Mouse (Mus musculus) midbrain, embryonic 16.5 days (tissue): Measurements from ENCODE around the gene Lrig3. TPM values are rescaled to one million over a fixed set of nuclear protein-coding genes. Genes with fewer than 3 reads are reported as not detected.

Experiments used
- ATAC-seq: fragments of 200-750 bp; cut with Nextera tagmentation; 2 replicates; pipeline ENCODE4 v1.8.0; 2017; ENCODE audit warnings: moderate TSS enrichment
- H3K27ac ChIP-seq: fragments of 300-500 bp; sonication (generic); 2 replicates; pipeline ENCODE4 v1.5.1; 2014; ENCODE audit warnings: mild to moderate bottlenecking, low read length, mixed read lengths
- H3K27me3 ChIP-seq: fragments of 300-500 bp; sonication (generic); 2 replicates; pipeline ENCODE4 v1.6.1; 2014; ENCODE audit warnings: low read depth, low read length, mixed read lengths; ENCODE audit not compliant: control insufficient read depth, insufficient read depth
- H3K36me3 ChIP-seq: fragments of 300-500 bp; sonication (generic); 2 replicates; pipeline ENCODE4 v1.6.1; 2014; ENCODE audit warnings: mild to moderate bottlenecking, low read length, moderate library complexity, mixed read lengths; ENCODE audit not compliant: control insufficient read depth, insufficient read depth
- H3K4me1 ChIP-seq: fragments of 300-500 bp; sonication (generic); 2 replicates; pipeline ENCODE4 v1.6.1; 2014; ENCODE audit warnings: mild to moderate bottlenecking, low read length, mixed read lengths; ENCODE audit not compliant: control insufficient read depth, insufficient read depth
- H3K4me2 ChIP-seq: fragments of 300-500 bp; sonication (generic); 2 replicates; pipeline ENCODE4 v1.6.1; 2014; ENCODE audit warnings: mild to moderate bottlenecking, low read length, mixed read lengths
- H3K4me3 ChIP-seq: fragments of 300-500 bp; sonication (generic); 2 replicates; pipeline ENCODE4 v1.5.1; 2014; ENCODE audit warnings: low read depth, mild to moderate bottlenecking, low read length, moderate library complexity, mixed read lengths
- H3K9ac ChIP-seq: fragments of 300-500 bp; sonication (generic); 2 replicates; pipeline ENCODE4 v1.6.1; 2014; ENCODE audit warnings: low read depth, low read length, mixed read lengths
- H3K9me3 ChIP-seq: fragments of 300-500 bp; sonication (generic); replicated peaks from 2 replicates; pipeline ENCODE4 v1.6.1; 2014; ENCODE audit warnings: mild to moderate bottlenecking, low read length, mixed read lengths; ENCODE audit not compliant: control insufficient read depth, poor library complexity, severe bottlenecking
- WGBS: fragments of 180-500 bp; shearing (Covaris S2); extraction: QIAGEN DNeasy Blood & Tissue Kit; methylation state at CpG from one replicate; pipeline ENCODE4 v1.1.7; 2014; 5-methylcytosine and 5-hydroxymethylcytosine counted together
- polyA plus RNA-seq: library from polyadenylated mRNA; unstranded; fragments of >200 nt; fragmentation: Nextera tagmentation; extraction: Ambion mirVana; gene quantifications from 2 replicates; pipeline ENCODE4 v1.2.1, GENCODE M21; 2015

Lrig3 gene
- polyA plus RNA-seq, 1 experiment from 2014 or later: 2.9 TPM

DNA sequence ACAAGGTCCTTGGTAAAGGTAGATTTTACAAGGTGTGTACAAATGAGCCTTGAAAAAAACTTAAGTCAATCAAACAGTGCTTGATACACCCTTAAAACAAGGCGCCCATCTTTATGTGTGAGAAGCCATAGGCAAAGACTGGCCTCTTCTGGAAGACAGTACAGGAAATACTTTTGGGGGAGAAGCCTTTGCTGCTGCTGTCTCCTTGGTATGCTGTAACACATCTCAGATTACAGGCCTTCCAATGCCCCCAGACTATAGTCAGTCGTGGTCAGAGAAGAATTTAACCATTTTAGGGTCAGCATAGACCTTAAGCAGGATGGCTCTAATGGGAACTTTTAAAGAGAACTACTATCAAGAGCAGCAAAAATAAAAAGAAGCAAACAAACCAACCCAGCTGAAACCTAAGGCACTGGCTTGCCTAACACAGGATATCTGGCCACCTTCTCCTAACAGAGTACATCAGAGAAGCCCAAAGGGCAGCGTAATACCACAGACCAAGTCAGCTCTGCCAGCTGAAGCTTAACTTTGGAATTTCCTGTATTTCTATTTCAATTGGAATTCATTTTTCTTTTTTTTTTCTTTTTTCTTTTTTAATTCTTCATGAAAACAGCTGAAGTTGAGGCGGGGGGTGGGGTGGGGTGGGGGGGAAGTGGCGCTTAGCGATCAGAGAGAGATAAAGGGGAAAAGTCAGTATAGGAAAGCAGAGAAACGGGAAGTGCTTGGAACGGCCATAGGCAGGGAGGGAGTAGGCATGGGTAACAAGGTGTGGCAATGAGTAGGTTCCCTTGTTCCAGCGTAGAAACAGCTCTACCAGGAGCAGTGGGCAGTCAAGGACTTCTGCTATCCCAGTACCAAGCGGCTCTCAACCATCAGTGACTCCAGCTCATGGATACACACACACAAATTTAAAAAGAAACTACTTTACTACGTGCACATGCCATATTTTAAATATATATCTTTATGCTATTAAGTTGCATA is 28.2 kb upstream of the Lrig3 start:
- H3K27ac ChIP-seq: no peak overlapping the region
- no peaks in the 10 kb centered on the region for H3K27me3 ChIP-seq
- no peaks in the 10 kb centered on the region for H3K9me3 ChIP-seq
- peaks cover 5% of the 10 kb centered on the region; the same call in 1 of the 2 replicates for H3K4me1 ChIP-seq
- H3K4me3 ChIP-seq: no peak overlapping the region
- no peak overlapping the region for H3K4me2 ChIP-seq
- 81% methylated on average over 11 of the region's 11 CpGs for WGBS
- no peak for ATAC-seq
- H3K36me3 ChIP-seq: no peaks in the 10 kb centered on the region
- no peak overlapping the region for H3K9ac ChIP-seq

DNA sequence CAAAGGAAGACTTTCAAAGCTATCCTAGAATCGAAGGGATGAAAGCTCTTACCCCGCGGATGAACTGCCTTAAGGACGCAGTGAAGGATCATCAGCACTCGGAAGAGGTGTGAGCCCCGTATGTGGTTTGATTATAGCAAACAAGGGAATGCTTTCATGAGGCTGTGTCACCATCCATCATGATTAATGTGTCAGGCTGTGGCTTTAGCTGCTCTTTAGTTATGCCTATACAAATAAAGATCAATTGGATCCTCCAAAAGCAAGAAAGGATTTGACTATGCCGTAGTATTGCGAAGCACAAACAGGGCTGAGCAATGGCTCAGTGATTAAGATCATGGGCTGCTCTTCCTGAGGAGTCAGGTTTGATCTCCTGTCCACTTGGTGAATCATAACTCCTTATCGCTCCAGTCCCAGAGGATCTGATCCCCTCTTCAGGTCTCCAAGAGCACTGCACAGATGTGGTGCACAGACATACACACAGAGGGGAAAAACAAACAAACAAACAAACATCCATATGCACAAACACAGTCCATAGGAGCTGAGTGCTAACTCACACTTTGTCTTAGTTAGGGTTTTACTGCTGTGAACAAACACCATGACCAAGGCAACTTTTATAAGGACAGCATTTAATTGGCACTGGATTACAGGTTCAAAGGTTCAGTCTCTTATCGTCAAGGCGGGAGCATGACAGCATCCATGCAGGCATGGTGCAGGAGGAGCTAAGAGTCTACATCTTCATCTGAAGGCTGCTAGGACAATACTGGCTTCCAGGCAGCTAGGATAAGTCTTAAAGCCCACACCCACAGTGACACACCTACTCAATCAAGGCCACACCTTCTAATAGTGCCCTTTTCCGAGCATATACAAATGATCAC is 27.2 kb upstream of the Lrig3 start:
- whole genome bisulfite sequencing: 89% methylated on average over 12 of the region's 12 CpGs
- no peak for ATAC-seq
- no peaks in the 10 kb centered on the region for H3K36me3 ChIP-seq
- no peaks in the 10 kb centered on the region for H3K9me3 ChIP-seq
- no peak overlapping the region for H3K27ac ChIP-seq
- H3K4me2 ChIP-seq: no peak overlapping the region
- H3K4me1 ChIP-seq: peaks cover 9% of the 10 kb centered on the region
- no peaks in the 10 kb centered on the region for H3K27me3 ChIP-seq
- no peak overlapping the region for H3K4me3 ChIP-seq
- no peak overlapping the region for H3K9ac ChIP-seq

DNA sequence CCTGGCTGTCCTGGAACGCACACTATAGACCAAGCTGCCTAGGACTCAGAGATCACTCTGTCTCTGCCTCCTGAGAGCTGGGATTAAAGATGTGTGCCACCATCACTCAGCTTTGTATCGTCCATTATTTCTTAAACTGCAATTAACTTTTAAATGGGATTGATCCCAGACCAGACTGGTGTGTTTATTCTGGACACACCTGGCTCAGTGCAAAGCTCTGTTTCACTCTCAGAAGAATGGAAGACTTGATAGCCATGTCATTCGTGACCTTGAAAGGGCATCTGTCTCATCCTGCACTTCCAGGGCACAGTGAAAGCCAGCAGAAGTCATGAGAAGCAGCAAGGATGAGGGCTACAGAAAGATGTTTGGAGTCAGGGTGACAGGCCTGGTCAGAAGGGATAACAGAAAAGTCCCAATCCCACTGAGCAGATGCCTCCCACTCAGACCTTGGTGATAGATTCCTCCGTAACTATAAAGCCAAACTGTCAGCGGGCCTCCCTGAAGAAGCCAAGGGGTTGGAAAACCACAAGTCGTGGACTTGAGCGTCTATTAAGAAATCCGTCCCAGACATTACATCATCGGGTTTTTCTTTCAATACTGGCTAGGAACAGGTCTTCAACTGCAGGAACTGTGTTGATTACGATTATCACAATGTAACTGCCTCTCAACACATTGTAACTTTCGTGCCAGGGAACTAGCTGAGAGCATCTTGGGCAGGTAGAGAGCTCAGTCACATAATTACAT is 25.5 kb upstream of the Lrig3 start:
- Histone ChIP-seq H3K9ac (no peak overlapping the region), H3K27ac (no peak overlapping the region), H3K9me3 (no peaks in the 10 kb centered on the region), H3K27me3 (no peaks in the 10 kb centered on the region), H3K4me3 (no peak overlapping the region), H3K4me1 (peaks cover 9% of the 10 kb centered on the region), H3K4me2 (no peak overlapping the region), H3K36me3 (no peaks in the 10 kb centered on the region)
- no peak for ATAC-seq
- WGBS: 75% methylated on average over 11 of the region's 11 CpGs

DNA sequence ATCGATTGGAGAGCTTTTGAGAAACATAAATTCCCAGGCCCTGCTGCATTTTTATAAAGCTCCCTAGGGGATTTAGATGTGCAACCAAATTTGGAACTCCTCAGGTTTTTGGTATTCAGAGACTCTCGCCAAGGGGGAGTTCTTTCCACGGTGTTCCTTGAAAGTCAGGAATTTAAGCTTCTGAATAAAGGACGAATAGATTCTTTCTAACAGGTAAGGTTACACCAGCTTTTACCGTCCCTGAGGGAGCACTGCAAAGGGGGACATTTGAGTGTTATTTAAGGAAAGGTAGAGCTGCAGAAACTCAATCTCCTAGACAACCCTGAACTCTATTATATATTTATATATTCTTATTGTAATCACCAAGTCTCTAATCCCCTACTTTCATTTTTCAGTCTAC is 22.9 kb upstream of the Lrig3 start:
- Histone ChIP-seq H3K27ac (no peak overlapping the region), H3K4me2 (no peak overlapping the region), H3K4me3 (no peak overlapping the region), H3K36me3 (no peaks in the 10 kb centered on the region), H3K9ac (no peak overlapping the region), H3K9me3 (no peaks in the 10 kb centered on the region), H3K4me1 (peaks cover 9% of the 10 kb centered on the region), H3K27me3 (no peaks in the 10 kb centered on the region)
- no peak for ATAC-seq
- WGBS: 18% methylated on average over 5 of the region's 5 CpGs

DNA sequence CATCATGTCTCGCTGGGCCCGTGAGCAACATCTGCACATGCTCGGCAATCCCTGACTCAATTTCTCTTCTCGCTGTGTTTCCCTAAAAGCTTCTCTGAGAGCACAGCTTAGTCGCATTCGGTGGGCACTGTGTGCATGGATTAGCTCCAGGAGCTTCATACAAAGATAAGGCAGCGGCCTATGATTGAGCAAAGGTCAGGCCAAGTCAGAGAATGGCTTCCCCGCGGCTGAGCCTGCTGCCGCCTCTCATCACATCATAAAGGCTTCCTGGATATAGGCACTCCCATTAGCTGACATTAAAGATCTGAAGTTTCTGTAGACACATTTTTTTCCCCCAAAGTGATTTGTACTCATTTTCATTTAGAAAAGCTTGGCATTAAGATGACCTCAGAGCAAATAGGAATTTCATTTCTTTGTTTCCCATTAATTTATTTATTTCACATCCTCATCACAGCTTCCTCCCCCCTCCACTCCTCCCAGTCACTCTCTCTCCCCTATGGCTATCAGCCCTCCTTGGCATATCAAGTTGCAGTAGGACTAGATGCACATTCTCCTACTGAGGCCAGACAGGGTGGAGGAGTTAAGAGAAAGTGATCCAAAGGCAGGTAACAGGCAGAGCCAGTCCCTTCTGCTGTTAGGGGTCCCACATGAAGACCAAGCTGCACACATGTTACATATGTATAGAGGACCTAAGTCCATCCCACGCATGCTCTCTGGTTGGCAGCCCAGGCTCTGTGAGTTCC is 21.0 kb upstream of the Lrig3 start:
- no peaks in the 10 kb centered on the region for H3K9me3 ChIP-seq
- no peaks in the 10 kb centered on the region for H3K36me3 ChIP-seq
- WGBS: 43% methylated on average over 11 of the region's 11 CpGs
- H3K27me3 ChIP-seq: no peaks in the 10 kb centered on the region
- peaks cover 9% of the 10 kb centered on the region for H3K4me1 ChIP-seq
- H3K27ac ChIP-seq: no peak overlapping the region
- no peak overlapping the region for H3K4me2 ChIP-seq
- no peak overlapping the region for H3K4me3 ChIP-seq
- no peak for ATAC-seq
- no peak overlapping the region for H3K9ac ChIP-seq

DNA sequence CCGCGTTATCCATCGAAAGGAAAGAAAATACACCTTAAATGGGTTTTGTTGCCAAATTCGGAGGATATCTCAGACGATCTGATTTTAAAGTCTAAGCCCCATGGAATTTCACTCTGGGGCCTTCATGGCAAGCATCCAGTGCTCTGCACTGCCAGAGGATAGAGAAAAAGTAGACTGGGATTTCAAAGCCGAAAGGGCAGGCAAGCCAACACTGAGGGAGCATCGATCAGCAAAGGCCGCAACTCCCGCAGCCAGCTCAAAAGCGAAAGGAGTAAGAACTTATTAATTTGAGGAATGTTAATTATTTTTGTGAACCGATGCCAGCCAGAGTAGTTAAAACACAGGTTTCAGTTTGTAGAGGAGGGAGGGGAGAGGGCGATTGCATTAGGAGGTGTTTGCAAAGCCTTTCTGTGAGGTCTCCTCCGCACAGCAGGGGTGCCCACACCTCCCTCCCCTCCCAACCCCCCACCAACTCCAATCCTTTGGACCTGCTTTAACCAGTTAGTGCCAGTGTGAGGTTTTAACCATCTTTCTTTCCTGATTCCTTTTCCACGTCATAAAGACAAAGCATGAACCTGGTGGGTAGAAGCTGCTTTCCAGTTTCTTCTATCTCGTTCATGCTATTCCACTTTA is 17.0 kb upstream of the Lrig3 start:
- Histone ChIP-seq H3K27me3 (no peaks in the 10 kb centered on the region), H3K4me2 (no peak overlapping the region), H3K9me3 (no peaks in the 10 kb centered on the region), H3K4me1 (no peaks in the 10 kb centered on the region; the same call in none of the 2 replicates), H3K4me3 (no peak overlapping the region), H3K36me3 (no peaks in the 10 kb centered on the region), H3K27ac (no peak overlapping the region), H3K9ac (no peak overlapping the region)
- WGBS: 40% methylated on average over 15 of the region's 15 CpGs
- ATAC-seq: no peak

DNA sequence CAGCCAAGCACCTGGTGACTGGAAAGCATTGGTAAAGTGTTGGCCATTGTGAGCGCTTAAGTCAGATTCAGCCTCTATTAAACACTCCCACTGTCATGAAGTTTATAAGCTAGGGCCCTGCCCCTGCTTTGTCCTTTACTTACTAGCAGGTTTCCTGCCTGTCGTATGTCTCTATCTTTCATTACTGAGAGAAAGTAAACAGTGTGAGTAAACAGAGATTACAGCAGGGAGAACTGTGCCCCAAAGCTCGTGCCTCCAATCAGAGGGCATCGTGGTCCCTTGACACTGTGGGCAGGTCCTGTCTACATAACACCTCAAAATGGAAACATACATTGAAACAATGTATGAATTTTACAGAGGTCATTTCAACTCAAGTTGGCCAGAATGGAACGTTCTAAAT is 14.3 kb upstream of the Lrig3 start:
- no peaks in the 10 kb centered on the region for H3K36me3 ChIP-seq
- WGBS: 80% methylated on average over 5 of the region's 5 CpGs

DNA sequence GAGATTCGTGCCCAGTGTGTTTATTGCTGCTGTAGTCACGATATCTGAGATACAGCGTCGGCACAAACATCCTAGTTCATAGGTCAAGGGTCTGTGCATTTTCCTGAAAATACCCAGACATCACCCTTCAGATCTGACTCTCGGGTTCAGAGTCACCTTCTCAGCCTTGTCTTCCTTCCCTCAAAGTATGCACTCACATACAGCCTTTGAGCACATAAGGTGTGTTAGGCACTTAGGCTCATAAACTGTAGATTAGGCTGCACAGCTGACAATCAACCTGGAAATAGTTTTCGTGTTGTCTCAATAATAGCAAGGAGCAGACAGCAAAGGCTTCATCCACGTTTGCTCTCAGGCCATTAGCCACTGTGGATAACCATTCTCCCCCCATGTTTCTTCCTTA is 11.6 kb upstream of the Lrig3 start:
- Histone ChIP-seq H3K4me2 (no peak overlapping the region), H3K27me3 (no peaks in the 10 kb centered on the region), H3K36me3 (no peaks in the 10 kb centered on the region), H3K27ac (no peak overlapping the region), H3K9ac (no peak overlapping the region), H3K4me1 (no peaks in the 10 kb centered on the region), H3K9me3 (no peaks in the 10 kb centered on the region), H3K4me3 (no peak overlapping the region)
- WGBS: 92% methylated on average over 7 of the region's 7 CpGs
- no peak for ATAC-seq

More for the DNA sequence above, 14.3 kb upstream of the Lrig3 start:
- no peaks in the 10 kb centered on the region for H3K9me3 ChIP-seq
- H3K4me1 ChIP-seq: no peaks in the 10 kb centered on the region; the same call in 1 of the 2 replicates
- H3K27ac ChIP-seq: no peak overlapping the region
- H3K4me2 ChIP-seq: no peak overlapping the region
- no peaks in the 10 kb centered on the region for H3K27me3 ChIP-seq
- H3K4me3 ChIP-seq: no peak overlapping the region
- H3K9ac ChIP-seq: no peak overlapping the region
- no peak for ATAC-seq
